24 mouse cellular contexts compared by ENCODE assay signal in the genomic region with DNA sequence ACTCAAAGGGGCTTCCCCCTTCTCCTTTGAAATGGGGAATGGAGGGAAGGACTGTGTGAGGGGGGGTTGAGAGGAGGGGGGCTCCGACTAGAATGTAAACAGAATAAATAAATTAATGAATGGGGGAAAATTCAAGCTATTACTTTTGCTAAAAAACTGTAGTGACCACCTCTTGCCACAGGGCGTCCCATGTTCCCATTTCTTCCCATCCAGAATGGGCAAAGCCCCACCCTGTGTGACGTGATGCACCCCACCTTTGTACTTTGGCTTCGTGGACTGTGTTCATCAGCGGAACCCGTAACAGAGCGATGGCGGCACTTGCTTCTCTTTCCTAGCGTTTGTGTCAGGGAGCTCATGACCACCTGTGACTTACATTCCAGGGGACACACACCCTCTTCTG.
DNase-seq lines count a peak whose midpoint lies in the region; ATAC-seq and TF ChIP-seq lines count a peak whose summit lies in the region.
"Had no signal": no experiment of that assay in that cellular context is flagged by ENCODE, and none has a peak within 500 bp of the region (broad histone marks: within the 10 kb centered on the region; RNA-seq: fewer than 3 reads in every experiment).

No protein-coding gene starts in this region.

- no peak overlapping the region for H3K4me3 ChIP-seq in intestine, postnatal 0 days (ENCODE audit: low read depth, low read length)
- H3K4me3 ChIP-seq in intestine, embryonic 15.5 days (replicated peaks) = no peak overlapping the region
- no peak overlapping the region for H3K4me3 ChIP-seq in lung, postnatal 0 days (ENCODE audit: low read depth, low read length)
- no peak overlapping the region for H3K4me3 ChIP-seq in stomach, postnatal 0 days (ENCODE audit: low read depth, low read length)
- H3K4me3 ChIP-seq: embryonic facial prominence, embryonic 12.5 days; erythroblast, embryonic 14.5 days; forebrain, embryonic 15.5 days; heart, adult 2 months; heart, embryonic 15.5 days; liver, embryonic 15.5 days; neural tube, embryonic 13.5 days had no signal

- TF ChIP-seq CTCF in intestine, postnatal 0 days (IDR thresholded peaks at IDR 0.05; ENCODE audit: low read depth) = peak; percentile 40; the same call in 1 of the 2 replicates
- peak; percentile 36 for TF ChIP-seq CTCF in lung, postnatal 0 days (IDR thresholded peaks at IDR 0.05)
- TF ChIP-seq CTCF in stomach, postnatal 0 days (IDR thresholded peaks at IDR 0.05; ENCODE audit: low read depth) = peak; percentile 39

- peak; percentile 36; the same call in 1 of the 2 replicates for ATAC-seq in intestine, postnatal 0 days
- ATAC-seq in intestine, embryonic 15.5 days = no peak
- no peak for ATAC-seq in lung, postnatal 0 days
- no peak for ATAC-seq in stomach, postnatal 0 days (ENCODE audit: low FRiP score, low TSS enrichment)
- ATAC-seq: activated CD4-positive, CD25-positive, alpha-beta regulatory T cell, adult 4 months; forebrain, embryonic 15.5 days had no signal

- H3K27me3 ChIP-seq in intestine, postnatal 0 days (replicated peaks; ENCODE audit: control insufficient read depth, insufficient read depth, low read length) = no peaks in the 10 kb centered on the region
- H3K27me3 ChIP-seq in intestine, embryonic 15.5 days (replicated peaks) = no peaks in the 10 kb centered on the region
- no peaks in the 10 kb centered on the region for H3K27me3 ChIP-seq in lung, postnatal 0 days (replicated peaks; ENCODE audit: insufficient read depth, low read length)
- H3K27me3 ChIP-seq in stomach, postnatal 0 days (ENCODE audit: control insufficient read depth, insufficient read depth, low read length) = no peaks in the 10 kb centered on the region
- H3K27me3 ChIP-seq: embryonic facial prominence, embryonic 12.5 days; forebrain, embryonic 15.5 days; heart, embryonic 15.5 days; liver, embryonic 15.5 days; neural tube, embryonic 13.5 days had no signal

- H3K4me2 ChIP-seq in intestine, postnatal 0 days (replicated peaks; ENCODE audit: low read depth) = no peak overlapping the region
- H3K4me2 ChIP-seq in intestine, embryonic 15.5 days (replicated peaks) = no peak overlapping the region
- H3K4me2 ChIP-seq in lung, postnatal 0 days (replicated peaks; ENCODE audit: low read depth, low read length) = no peak overlapping the region
- no peak overlapping the region for H3K4me2 ChIP-seq in stomach, postnatal 0 days (replicated peaks; ENCODE audit: low read depth)
- H3K4me2 ChIP-seq: embryonic facial prominence, embryonic 12.5 days; forebrain, embryonic 15.5 days; heart, embryonic 15.5 days; liver, embryonic 15.5 days; midbrain, embryonic 11.5 days; neural tube, embryonic 13.5 days had no signal

- H3K36me3 ChIP-seq in intestine, postnatal 0 days (ENCODE audit: control insufficient read depth, insufficient read depth) = no peaks in the 10 kb centered on the region
- H3K36me3 ChIP-seq in intestine, embryonic 15.5 days = 0 out of 2 replicates have a peak, but pooled peaks cover 4% of the 10 kb centered on the region
- H3K36me3 ChIP-seq in lung, postnatal 0 days (ENCODE audit: insufficient read depth, low read length) = no peaks in the 10 kb centered on the region
- no peaks in the 10 kb centered on the region for H3K36me3 ChIP-seq in stomach, postnatal 0 days (ENCODE audit: control insufficient read depth, insufficient read depth, low read length)
- H3K36me3 ChIP-seq: embryonic facial prominence, embryonic 12.5 days; forebrain, embryonic 15.5 days; heart, embryonic 15.5 days; neural tube, embryonic 13.5 days had no signal

- H3K9ac ChIP-seq in intestine, postnatal 0 days (ENCODE audit: low read depth, low read length) = no peak overlapping the region
- H3K9ac ChIP-seq in intestine, embryonic 15.5 days = no peak overlapping the region
- H3K9ac ChIP-seq in lung, postnatal 0 days (replicated peaks; ENCODE audit: low read depth) = no peak overlapping the region
- H3K9ac ChIP-seq in stomach, postnatal 0 days (ENCODE audit: low read length) = no peak overlapping the region
- H3K9ac ChIP-seq: embryonic facial prominence, embryonic 12.5 days; forebrain, embryonic 15.5 days; heart, embryonic 15.5 days; liver, embryonic 15.5 days; neural tube, embryonic 13.5 days had no signal

- 79% methylated on average over 9 of the region's 9 CpGs for WGBS in intestine, postnatal 0 days
- 86% methylated on average over 9 of the region's 9 CpGs for WGBS in intestine, embryonic 15.5 days
- 83% methylated on average over 9 of the region's 9 CpGs for WGBS in lung, postnatal 0 days
- WGBS in stomach, postnatal 0 days = 84% methylated on average over 9 of the region's 9 CpGs

- H3K4me1 ChIP-seq in intestine, postnatal 0 days (replicated peaks; ENCODE audit: control insufficient read depth, insufficient read depth, low read length) = no peaks in the 10 kb centered on the region
- no peaks in the 10 kb centered on the region for H3K4me1 ChIP-seq in intestine, embryonic 15.5 days (replicated peaks)
- no peaks in the 10 kb centered on the region for H3K4me1 ChIP-seq in lung, postnatal 0 days (ENCODE audit: insufficient read depth, low read depth, low read length)
- no peaks in the 10 kb centered on the region for H3K4me1 ChIP-seq in stomach, postnatal 0 days (replicated peaks; ENCODE audit: control insufficient read depth, insufficient read depth)
- H3K4me1 ChIP-seq: heart, embryonic 15.5 days; liver, embryonic 15.5 days had no signal

- H3K9me3 ChIP-seq in intestine, postnatal 0 days (ENCODE audit: control insufficient read depth) = no peaks in the 10 kb centered on the region
- H3K9me3 ChIP-seq in intestine, embryonic 15.5 days = no peaks in the 10 kb centered on the region
- H3K9me3 ChIP-seq in lung, postnatal 0 days (ENCODE audit: low read length) = no peaks in the 10 kb centered on the region
- H3K9me3 ChIP-seq in stomach, postnatal 0 days (ENCODE audit: control insufficient read depth, low read length) = no peaks in the 10 kb centered on the region
- H3K9me3 ChIP-seq: forebrain, embryonic 15.5 days; heart, embryonic 15.5 days; liver, embryonic 15.5 days had no signal

- DNase-seq in lung, postnatal 0 days (ENCODE audit: low spot score) = no peak
- DNase-seq in lung, postnatal 25 days (ENCODE audit: low spot score) = no peak
- peak; percentile 37 for DNase-seq in R1 (ENCODE audit: low read depth, low spot score)
- DNase-seq in stomach, postnatal 0 days (ENCODE audit: low spot score) = no peak
- no peak for DNase-seq in adrenal gland, adult 8-10 months
- DNase-seq: adrenal gland, postnatal 14 days; B cell, adult 2 months; cerebellum, adult 11 months; gastrocnemius, postnatal 25 days; heart, adult 2 months; heart, postnatal 4 days; kidney, postnatal 4 days; lung, postnatal 36 days; thymus, adult 2 months had no signal

- no peak overlapping the region for H3K27ac ChIP-seq in intestine, postnatal 0 days (ENCODE audit: low read depth, low read length)
- no peak overlapping the region for H3K27ac ChIP-seq in intestine, embryonic 15.5 days
- no peak overlapping the region for H3K27ac ChIP-seq in lung, postnatal 0 days (ENCODE audit: low read length)
- H3K27ac ChIP-seq in stomach, postnatal 0 days (replicated peaks) = no peak overlapping the region
- H3K27ac ChIP-seq: embryonic facial prominence, embryonic 12.5 days; forebrain, embryonic 15.5 days; heart, adult 2 months; heart, embryonic 15.5 days; liver, embryonic 15.5 days; neural tube, embryonic 13.5 days had no signal

- no peak for TF ChIP-seq EP300 in lung, postnatal 0 days (IDR thresholded peaks at IDR 0.05)
- no peak for TF ChIP-seq EP300 in stomach, postnatal 0 days (optimal IDR thresholded peaks at IDR 0.05)
